Mouse (Mus musculus) intestine, embryonic 16.5 days (tissue): ENCODE measurements around the gene Lrrc4b. TPM values are rescaled to one million over a fixed set of nuclear protein-coding genes. Genes with fewer than 3 reads are reported as not detected.

Experiments
- ATAC-seq: fragments of 200-750 bp; cut with Nextera tagmentation; 2 replicates; pipeline ENCODE4 v1.8.0; 2017; ENCODE audit warnings: moderate TSS enrichment, moderate library complexity
- H3K27ac ChIP-seq: fragments of 300-500 bp; sonication (generic); 2 replicates; pipeline ENCODE4 v1.5.1; 2014; ENCODE audit warnings: mild to moderate bottlenecking, low read length
- H3K27me3 ChIP-seq: fragments of 300-500 bp; sonication (generic); replicated peaks from 2 replicates; pipeline ENCODE4 v1.6.1; 2014; ENCODE audit warnings: low read length, control low read depth, mixed read lengths; ENCODE audit not compliant: control insufficient read depth, insufficient read depth
- H3K36me3 ChIP-seq: fragments of 300-500 bp; sonication (generic); 2 replicates; pipeline ENCODE4 v1.6.1; 2014; ENCODE audit warnings: low read length, control low read depth; ENCODE audit not compliant: control insufficient read depth, insufficient read depth
- H3K4me1 ChIP-seq: fragments of 300-500 bp; sonication (generic); 2 replicates; pipeline ENCODE4 v1.6.1; 2014; ENCODE audit warnings: low read length, control low read depth, mixed read lengths; ENCODE audit not compliant: control insufficient read depth, insufficient read depth
- H3K4me2 ChIP-seq: fragments of 300-500 bp; sonication (generic); 2 replicates; pipeline ENCODE4 v1.6.1; 2014; ENCODE audit warnings: low read depth, low read length, control low read depth
- H3K4me3 ChIP-seq: fragments of 300-500 bp; sonication (generic); 2 replicates; pipeline ENCODE4 v1.5.1; 2014; ENCODE audit warnings: mild to moderate bottlenecking, low read length
- H3K9ac ChIP-seq: fragments of 300-500 bp; sonication (generic); 2 replicates; pipeline ENCODE4 v1.6.1; 2014; ENCODE audit warnings: low read depth, low read length
- H3K9me3 ChIP-seq: fragments of 300-500 bp; sonication (generic); 2 replicates; pipeline ENCODE4 v1.6.1; 2016; ENCODE audit warnings: low read length, control low read depth; ENCODE audit not compliant: control insufficient read depth
- WGBS: fragments of 180-500 bp; shearing (Covaris S2); extraction: QIAGEN DNeasy Blood & Tissue Kit; methylation state at CpG from one replicate; pipeline ENCODE4 v1.1.7; 2014; 5-methylcytosine and 5-hydroxymethylcytosine counted together
- polyA plus RNA-seq: library from polyadenylated mRNA; unstranded; fragments of >200 nt; fragmentation: Nextera tagmentation; extraction: Ambion mirVana; gene quantifications from 2 replicates; pipeline ENCODE4 v1.2.1, GENCODE M21; 2015

The Lrrc4b gene
- polyA plus RNA-seq, 1 experiment from 2014 or later, result 0.43 TPM

DNA sequence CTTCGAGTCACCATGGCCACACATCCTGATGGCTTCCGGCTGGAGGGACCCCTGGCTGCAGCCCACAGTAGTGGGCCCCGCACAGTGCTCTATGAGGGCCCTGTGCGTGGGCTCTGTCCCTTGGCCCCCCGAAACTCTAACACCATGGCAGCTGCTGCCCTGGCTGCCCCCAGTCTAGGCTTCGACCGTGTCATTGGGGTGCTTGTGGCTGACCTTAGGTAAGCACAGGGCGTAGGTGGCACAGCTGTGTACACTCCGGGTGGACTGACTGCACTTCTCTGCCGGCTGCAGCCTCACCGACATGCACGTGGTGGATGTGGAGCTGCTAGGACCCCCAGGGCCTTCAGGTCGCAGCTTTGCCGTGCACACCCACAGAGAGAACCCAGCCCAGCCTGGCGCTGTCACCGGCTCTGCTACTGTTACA is 38.1 kb downstream of the Lrrc4b start:
- Histone ChIP-seq H3K9ac (no peak overlapping the region), H3K36me3 (0 out of 2 replicates have a peak, but pooled peaks cover 4% of the 10 kb centered on the region), H3K27ac (no peak overlapping the region), H3K27me3 (peaks cover 23% of the 10 kb centered on the region), H3K4me1 (peaks cover 20% of the 10 kb centered on the region), H3K4me3 (no peak overlapping the region), H3K4me2 (no peak overlapping the region), H3K9me3 (no peaks in the 10 kb centered on the region)
- WGBS, result 87% methylated on average over 16 of the region's 16 CpGs
- ATAC-seq, result no peak

DNA sequence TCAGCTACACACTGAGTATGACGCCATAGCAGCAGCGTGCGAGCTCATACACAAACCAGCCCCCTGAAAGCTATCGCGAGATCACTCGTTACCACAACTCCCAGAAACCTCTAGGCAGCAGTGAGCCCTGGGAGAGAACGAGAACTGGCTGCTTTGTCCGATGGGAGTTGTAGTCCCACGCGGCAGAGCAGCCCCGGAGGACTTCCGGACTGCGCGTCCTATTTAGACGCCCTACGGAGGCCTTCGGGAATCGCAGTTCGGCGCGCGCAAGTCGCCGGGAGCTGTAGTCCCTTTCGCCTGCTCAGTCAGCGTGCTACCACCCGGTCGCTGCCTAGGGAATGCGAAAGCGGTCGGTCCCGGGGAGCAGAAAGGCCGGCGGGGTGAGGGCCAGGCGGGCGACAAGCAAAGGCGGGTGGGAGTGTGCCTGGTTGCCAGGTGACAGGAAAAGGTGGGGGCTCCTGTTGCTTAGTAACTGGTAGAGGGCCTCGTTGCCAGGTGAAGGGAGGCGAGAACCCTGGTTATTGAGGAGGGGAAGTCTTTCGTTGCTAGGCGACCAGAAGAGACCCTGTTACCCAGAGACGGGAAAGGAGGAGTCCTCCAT is 39.1 kb downstream of the Lrrc4b start, which contains the start of gene Josd2:
Josd2 (plus strand) TSS at position 170 of the 601 bp plus-strand sequence.
- peak; percentile 97 for ATAC-seq
- Histone ChIP-seq H3K9ac (peak within 1 kb of the TSS; percentile 86), H3K27ac (no peak within 1 kb of the TSS), H3K9me3 (no peaks in the 10 kb centered on the region), H3K27me3 (peaks cover 13% of the 10 kb centered on the region), H3K4me1 (peaks cover 19% of the 10 kb centered on the region), H3K36me3 (0 out of 2 replicates have a peak, but pooled peaks cover 4% of the 10 kb centered on the region), H3K4me2 (peak within 1 kb of the TSS; percentile 85), H3K4me3 (peak within 1 kb of the TSS; percentile 82)
- WGBS, result under 1% methylated on average over 42 of the region's 42 CpGs

DNA sequence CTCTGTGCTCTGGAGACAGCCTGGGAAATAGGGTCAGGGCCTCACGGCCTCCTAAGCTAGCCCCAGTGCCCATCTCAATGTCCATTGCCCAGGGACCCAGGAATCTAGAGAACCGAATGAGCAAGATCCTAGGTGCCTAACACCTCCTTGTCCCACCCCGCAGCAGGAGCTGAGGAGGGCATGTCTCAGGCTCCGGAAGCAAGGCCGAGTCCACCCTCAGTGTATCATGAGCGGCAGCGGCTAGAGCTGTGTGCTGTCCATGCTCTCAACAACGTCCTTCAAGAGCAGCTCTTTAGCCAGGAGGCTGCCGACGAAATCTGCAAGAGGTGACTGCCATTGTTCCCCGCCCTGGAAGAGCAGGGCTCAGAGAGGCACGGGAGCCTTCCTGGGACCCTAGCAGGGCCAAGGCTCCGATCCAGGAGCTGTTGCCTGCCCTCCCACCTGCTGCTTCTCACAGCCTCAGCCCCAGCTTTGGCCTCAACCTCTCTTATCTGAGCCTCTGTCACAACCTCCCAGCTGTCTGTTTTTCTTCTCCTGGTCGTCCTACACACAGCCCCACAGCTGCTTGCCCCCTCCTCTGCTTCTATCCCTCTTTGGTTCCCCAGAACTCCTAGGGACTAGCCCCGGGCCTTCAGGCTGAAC is 39.9 kb downstream of the Lrrc4b start:
- ATAC-seq, result no peak
- Histone ChIP-seq H3K9ac (peak overlapping the region; percentile 86), H3K9me3 (no peaks in the 10 kb centered on the region), H3K4me3 (peak overlapping the region; percentile 82), H3K36me3 (0 out of 2 replicates have a peak, but pooled peaks cover 4% of the 10 kb centered on the region), H3K27me3 (peaks cover 5% of the 10 kb centered on the region), H3K4me2 (peak overlapping the region; percentile 85), H3K27ac (no peak overlapping the region), H3K4me1 (peaks cover 25% of the 10 kb centered on the region)
- 55% methylated on average over 15 of the region's 15 CpGs for WGBS

DNA sequence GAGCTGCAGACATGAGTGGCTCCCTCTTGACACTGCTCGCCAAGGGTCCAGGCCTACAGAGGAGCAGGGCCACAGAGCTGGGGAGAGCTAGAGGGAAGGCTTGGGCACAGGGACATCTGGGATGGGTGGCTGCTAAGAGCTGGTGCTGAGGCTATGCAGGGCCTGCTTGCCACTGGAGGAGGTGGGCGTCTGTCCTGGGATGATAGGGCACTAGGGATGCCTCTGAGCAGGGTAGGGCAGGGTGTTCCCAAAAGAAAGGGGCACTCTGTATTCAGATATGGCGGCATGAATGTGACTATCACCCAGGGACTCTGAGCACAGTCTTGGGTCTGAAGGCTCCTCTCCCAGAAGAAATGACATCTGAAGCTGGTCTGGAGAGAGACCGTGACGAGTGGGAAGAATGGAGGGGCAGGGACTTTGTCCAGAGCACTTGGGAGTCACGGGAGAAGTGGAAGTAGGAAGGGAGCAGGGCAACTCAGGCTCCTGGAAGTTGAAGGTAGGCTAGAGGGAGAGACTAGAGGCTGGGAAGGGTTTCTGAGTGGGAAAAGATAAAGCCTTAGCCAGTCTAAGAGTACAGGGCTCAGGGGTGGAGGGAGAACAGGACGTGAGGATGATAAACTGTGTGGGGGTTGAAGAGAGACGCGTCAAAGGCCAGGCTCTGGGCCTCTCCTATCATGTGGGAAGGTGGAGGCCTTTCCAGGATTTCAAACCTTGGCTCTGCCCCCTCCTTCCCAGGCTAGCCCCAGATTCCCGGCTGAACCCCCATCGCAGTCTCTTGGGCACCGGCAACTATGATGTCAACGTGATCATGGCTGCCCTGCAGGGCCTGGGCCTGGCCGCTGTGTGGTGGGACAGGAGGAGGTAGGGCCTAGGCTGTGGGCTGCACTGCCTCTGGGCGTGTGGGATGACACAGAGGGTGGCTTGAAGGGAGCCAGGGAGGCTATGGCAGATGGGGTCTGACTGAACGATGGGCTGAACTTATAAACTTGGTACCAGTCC is 41.2 kb downstream of the Lrrc4b start:
- 0 out of 2 replicates have a peak, but pooled peaks cover 4% of the 10 kb centered on the region for H3K36me3 ChIP-seq
- H3K27me3 ChIP-seq, result no peaks in the 10 kb centered on the region; the same call in 1 of the 2 replicates
- H3K4me2 ChIP-seq, result no peak overlapping the region
- WGBS, result 86% methylated on average over 16 of the region's 16 CpGs
- ATAC-seq, result no peak
- no peak overlapping the region for H3K27ac ChIP-seq
- no peaks in the 10 kb centered on the region for H3K9me3 ChIP-seq
- H3K9ac ChIP-seq, result no peak overlapping the region
- no peak overlapping the region for H3K4me3 ChIP-seq
- H3K4me1 ChIP-seq, result peaks cover 25% of the 10 kb centered on the region

DNA sequence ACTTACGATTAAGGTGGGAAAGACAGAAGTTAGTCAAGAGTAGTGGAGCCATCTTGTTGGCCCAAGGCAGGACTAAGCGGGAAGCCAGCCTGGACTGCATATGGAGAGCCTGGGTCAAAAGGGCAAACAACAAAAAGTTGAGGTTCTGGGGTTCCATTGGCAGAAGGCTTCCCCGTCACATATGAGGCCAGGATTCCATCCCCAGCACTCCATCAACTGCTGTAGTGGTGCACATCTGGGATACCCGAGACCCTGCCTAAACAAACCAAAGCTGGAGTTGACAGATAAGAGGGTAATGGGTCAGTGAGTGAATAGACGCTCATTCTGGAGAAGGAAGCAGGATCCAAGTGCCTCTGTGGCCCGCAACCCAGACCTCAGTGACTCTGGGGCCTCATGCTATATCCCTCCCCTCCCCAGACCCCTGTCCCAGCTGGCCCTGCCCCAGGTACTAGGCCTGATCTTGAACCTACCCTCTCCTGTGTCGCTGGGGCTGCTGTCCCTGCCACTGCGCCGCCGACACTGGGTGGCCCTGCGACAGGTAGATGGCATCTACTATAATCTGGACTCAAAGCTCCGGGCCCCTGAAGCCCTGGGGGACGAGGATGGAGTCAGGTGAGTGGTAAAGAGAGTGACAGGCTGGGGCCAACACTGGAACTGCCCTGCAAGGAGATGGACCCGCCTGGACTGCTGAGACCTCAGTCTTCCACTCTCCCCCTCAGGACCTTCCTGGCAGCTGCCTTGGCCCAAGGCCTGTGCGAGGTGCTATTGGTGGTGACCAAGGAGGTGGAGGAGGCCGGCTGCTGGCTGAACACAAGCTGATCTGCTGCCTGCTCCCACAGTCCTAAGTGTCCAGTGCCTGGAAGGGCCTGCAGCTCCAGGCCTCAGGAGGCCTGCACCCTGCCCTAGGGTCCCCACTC is 42.1 kb downstream of the Lrrc4b start:
- 82% methylated on average over 16 of the region's 16 CpGs for WGBS

DNA sequence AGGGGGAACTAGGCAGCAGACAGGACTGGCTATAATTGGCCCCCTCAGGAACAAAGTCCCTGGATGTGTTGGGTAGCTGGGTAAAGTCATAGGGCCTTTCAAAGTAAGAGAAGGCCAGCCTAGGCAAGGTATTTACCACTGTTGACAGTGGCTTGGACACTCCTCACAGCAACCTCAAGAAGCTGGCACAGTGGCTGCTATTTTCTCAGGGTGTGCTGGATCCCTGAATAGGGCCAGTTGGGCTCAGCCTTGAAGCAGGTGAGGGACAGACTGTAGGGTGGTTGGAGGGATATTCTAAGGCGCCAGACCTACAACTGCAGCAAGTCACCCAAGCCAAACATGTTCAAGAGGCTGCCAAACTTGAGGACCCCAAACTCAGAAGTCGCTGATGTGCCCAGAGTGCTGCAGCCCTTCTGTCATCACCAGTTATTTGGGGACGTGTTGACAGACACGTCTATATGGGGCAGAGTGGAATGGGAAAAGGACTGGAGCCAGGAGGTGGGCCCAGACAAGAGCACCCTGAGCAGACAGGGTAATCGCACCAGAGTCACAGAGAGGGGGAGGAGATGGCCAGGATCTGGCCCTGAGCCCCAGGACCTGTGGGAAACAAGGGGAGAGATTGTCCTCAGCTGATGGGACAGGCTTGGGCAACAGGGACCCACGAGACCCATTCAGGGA is 43.2 kb downstream of the Lrrc4b start:
- Histone ChIP-seq H3K9ac (no peak overlapping the region), H3K4me1 (peaks cover 19% of the 10 kb centered on the region), H3K27ac (no peak overlapping the region), H3K4me3 (no peak overlapping the region), H3K4me2 (no peak overlapping the region), H3K27me3 (no peaks in the 10 kb centered on the region; the same call in 1 of the 2 replicates), H3K9me3 (no peaks in the 10 kb centered on the region), H3K36me3 (0 out of 2 replicates have a peak, but pooled peaks cover 4% of the 10 kb centered on the region)
- WGBS, result 44% methylated on average over 6 of the region's 6 CpGs
- no peak for ATAC-seq

More for the DNA sequence above, 42.1 kb downstream of the Lrrc4b start:
- Histone ChIP-seq H3K36me3 (0 out of 2 replicates have a peak, but pooled peaks cover 4% of the 10 kb centered on the region), H3K27ac (no peak overlapping the region), H3K27me3 (no peaks in the 10 kb centered on the region; the same call in 1 of the 2 replicates), H3K9ac (no peak overlapping the region), H3K4me1 (peaks cover 19% of the 10 kb centered on the region), H3K4me2 (no peak overlapping the region), H3K4me3 (no peak overlapping the region), H3K9me3 (no peaks in the 10 kb centered on the region)
- no peak for ATAC-seq

DNA sequence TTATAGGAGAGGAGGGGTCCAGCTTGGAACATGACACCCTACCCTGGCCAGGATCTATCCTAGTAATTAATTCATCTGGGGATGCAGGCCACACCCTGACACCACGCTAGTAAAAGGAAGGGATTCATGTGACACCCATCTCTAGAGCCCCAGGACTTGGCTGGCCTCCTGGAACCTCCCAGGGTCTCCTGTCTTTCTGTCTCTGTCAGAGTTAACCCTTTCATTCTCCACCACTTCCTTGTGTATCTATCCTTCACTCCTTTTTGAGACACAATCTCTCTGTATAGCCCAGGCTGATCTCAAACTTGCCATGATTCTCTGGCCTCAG is 43.7 kb downstream of the Lrrc4b start:
- no peaks in the 10 kb centered on the region; the same call in 1 of the 2 replicates for H3K27me3 ChIP-seq
- no peak overlapping the region for H3K27ac ChIP-seq
- WGBS, result 18% methylated on average over 1 of the region's 1 CpGs

More for the DNA sequence above, 43.7 kb downstream of the Lrrc4b start:
- H3K36me3 ChIP-seq, result 0 out of 2 replicates have a peak, but pooled peaks cover 4% of the 10 kb centered on the region
- H3K4me1 ChIP-seq, result peaks cover 19% of the 10 kb centered on the region
- no peak overlapping the region for H3K4me3 ChIP-seq
- no peak overlapping the region for H3K4me2 ChIP-seq
- no peak overlapping the region for H3K9ac ChIP-seq
- no peak for ATAC-seq
- no peaks in the 10 kb centered on the region for H3K9me3 ChIP-seq
